Mouse (Mus musculus) liver, embryonic 14.5 days (tissue): ENCODE results near the gene E030030I06Rik.
"Not testable (repeated sequence)": the region's sequence is repeated elsewhere in the genome, so short reads cannot be mapped to it uniquely, and the experiment has no call there.

Experiments used
- CTCF ChIP-seq: IDR thresholded peaks from 2 replicates; pipeline ENCODE4 v1.5.1; 2016; ENCODE audit warnings: antibody characterized with exemption, low read depth, control low read depth
- EP300 ChIP-seq: IDR thresholded peaks from 2 replicates; pipeline ENCODE4 v1.6.1; 2016; ENCODE audit warnings: antibody characterized with exemption, low read depth

DNA sequence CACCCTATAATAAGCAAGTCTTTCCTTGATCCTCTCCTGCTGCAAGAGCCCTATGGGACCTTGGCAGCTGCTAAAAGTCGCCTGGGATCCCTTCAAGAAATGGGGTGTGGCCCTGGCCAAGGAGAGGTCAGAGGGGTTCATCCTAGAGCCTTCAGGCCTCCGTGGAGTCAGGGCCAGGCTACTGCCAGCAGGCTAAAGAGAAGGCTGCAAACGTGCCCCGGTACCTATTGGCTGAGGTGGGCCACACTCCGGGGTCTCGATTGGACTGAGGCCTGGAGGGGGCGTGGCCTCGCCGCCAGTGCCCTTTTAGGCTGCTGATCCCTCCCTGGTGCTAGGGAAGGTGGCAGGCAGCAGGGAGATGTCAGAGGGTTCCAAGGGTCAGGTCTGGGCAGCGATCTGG, 42.0 kb upstream of the E030030I06Rik start:
- not testable (repeated sequence) for TF ChIP-seq CTCF, EP300
